Mouse (Mus musculus): Measurements from ENCODE around the gene Tmed3.

DNA sequence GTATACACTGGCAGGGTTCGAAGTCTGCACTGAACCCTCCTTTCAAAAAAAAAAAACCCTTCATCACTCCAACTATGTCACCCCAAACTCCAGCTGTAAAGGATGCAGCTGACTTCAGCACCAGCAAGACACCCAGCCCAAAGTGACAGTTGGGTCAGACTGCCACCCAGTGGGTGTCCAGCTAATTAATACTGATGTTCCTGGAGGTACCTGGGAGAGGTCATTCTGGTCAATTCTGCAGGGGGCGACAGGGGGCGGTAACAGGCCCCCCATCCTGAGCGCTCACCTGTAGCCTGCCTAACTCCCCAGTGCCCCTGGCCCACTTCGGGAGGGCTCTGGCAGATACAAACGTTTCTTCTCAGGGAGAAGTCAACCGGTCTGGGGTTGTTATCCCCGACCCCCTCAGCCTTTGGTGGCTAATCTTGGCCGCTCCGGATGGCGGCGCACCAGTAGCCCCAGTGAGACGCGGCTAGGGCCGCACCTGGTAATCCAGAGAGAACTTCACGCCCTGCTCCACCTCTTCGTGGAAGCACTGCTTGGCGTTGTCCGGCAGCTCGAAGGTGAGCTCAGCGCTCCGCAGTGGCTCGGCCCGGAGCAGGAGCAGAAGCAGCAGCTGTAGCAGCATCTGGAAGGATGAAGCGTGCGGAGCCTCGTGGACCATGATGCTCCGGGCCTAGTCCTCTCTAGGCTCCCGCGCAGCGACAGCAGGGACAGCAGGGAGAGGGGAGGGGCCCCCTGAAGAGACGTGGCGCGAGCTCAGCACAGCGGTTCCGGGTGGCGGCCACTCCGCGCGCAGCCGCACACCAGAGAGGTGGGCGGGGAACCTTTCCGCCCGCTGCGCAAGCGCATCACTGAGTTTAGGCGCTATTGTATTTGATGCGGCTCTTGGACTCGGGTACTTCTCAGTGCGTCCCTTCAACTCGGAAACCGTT, at the start of gene Tmed3:
- TF ChIP-seq POLR2A (IDR thresholded peaks at IDR 0.05; ENCODE audit: insufficient read depth, low read depth, low read length) (peak; percentile 63; the same call in 1 of the 2 replicates), CTCF (IDR thresholded peaks at IDR 0.05; ENCODE audit: insufficient read depth, low read depth, low read length) (0 out of 2 replicates have a peak, but pooled peaks have one; percentile 6)

Measured in olfactory bulb, adult 2 months (tissue).